Mouse (Mus musculus) liver, embryonic 11.5 days (tissue): ENCODE data around the gene Cstf2t. TPM values are rescaled to one million over a fixed set of nuclear protein-coding genes. Genes with fewer than 3 reads are reported as not detected.

Experiments
- ATAC-seq: fragments of 200-750 bp; cut with Nextera tagmentation; replicated peaks from 2 replicates; pipeline ENCODE4 v1.8.0; 2017; ENCODE audit warnings: moderate number of reproducible peaks, mild to moderate bottlenecking, moderate TSS enrichment, moderate library complexity; ENCODE audit not compliant: low FRiP score
- DNase-seq: peaks from one replicate; pipeline ENCODE4 v3.0.0-alpha.2; 2017; ENCODE audit warnings: low spot score
- H3K27ac ChIP-seq: fragments of 300-500 bp; sonication (generic); 2 replicates; pipeline ENCODE4 v1.5.1; 2014; ENCODE audit warnings: mild to moderate bottlenecking, low read depth, low read length, control low read depth
- H3K27me3 ChIP-seq: fragments of 300-500 bp; sonication (generic); replicated peaks from 2 replicates; pipeline ENCODE4 v1.6.1; 2014; ENCODE audit warnings: low read length, mixed read lengths; ENCODE audit not compliant: control insufficient read depth, insufficient read depth
- H3K36me3 ChIP-seq: fragments of 300-500 bp; sonication (generic); 2 replicates; pipeline ENCODE4 v1.6.1; 2014; ENCODE audit warnings: mild to moderate bottlenecking, low read length, moderate library complexity, mixed read lengths; ENCODE audit not compliant: control insufficient read depth, insufficient read depth
- H3K4me1 ChIP-seq: fragments of 300-500 bp; sonication (generic); replicated peaks from 2 replicates; pipeline ENCODE4 v1.6.1; 2014; ENCODE audit warnings: low read length, mixed read lengths; ENCODE audit not compliant: control insufficient read depth, insufficient read depth
- H3K4me2 ChIP-seq: fragments of 300-500 bp; sonication (generic); 2 replicates; pipeline ENCODE4 v1.6.1; 2014; ENCODE audit warnings: mild to moderate bottlenecking, control low read depth, moderate library complexity
- H3K4me3 ChIP-seq: fragments of 300-500 bp; sonication (generic); 2 replicates; pipeline ENCODE4 v1.5.1; 2014; ENCODE audit warnings: low read depth, low read length, control low read depth
- H3K9ac ChIP-seq: fragments of 300-500 bp; sonication (generic); 2 replicates; pipeline ENCODE4 v1.6.1; 2014; ENCODE audit warnings: low read depth, low read length, control low read depth
- H3K9me3 ChIP-seq: fragments of 300-500 bp; sonication (generic); 2 replicates; pipeline ENCODE4 v1.6.1; 2016; ENCODE audit warnings: low read length, inconsistent platforms, mixed read lengths; ENCODE audit not compliant: control insufficient read depth
- WGBS: fragments of 180-500 bp; shearing (Covaris S2); extraction: QIAGEN DNeasy Blood & Tissue Kit; methylation state at CpG from one replicate; pipeline ENCODE4 v1.1.7; 2014; 5-methylcytosine and 5-hydroxymethylcytosine counted together
- polyA plus RNA-seq: library from polyadenylated mRNA; unstranded; fragments of >200 nt; fragmentation: Nextera tagmentation; extraction: Ambion mirVana; gene quantifications from 2 replicates; pipeline ENCODE4 v1.2.1, GENCODE M21; 2014

The Cstf2t gene
- polyA plus RNA-seq, 1 experiment from 2014 or later = 21.4 TPM

GRCm38 (mm10) chr19:31114690-31115089 lies 32.1 kb downstream of the Cstf2t start:
- Histone ChIP-seq H3K4me3 (no peak overlapping the region), H3K36me3 (no peaks in the 10 kb centered on the region), H3K9me3 (no peaks in the 10 kb centered on the region), H3K27ac (no peak overlapping the region), H3K9ac (no peak overlapping the region), H3K27me3 (no peaks in the 10 kb centered on the region), H3K4me2 (no peak overlapping the region), H3K4me1 (no peaks in the 10 kb centered on the region)
- no peak for ATAC-seq
- no peak for DNase-seq
- WGBS = 65% methylated on average over 4 of the region's 4 CpGs

GRCm38 (mm10) chr19:31124628-31125027 lies 42.0 kb downstream of the Cstf2t start:
- ATAC-seq (no peak), DNase-seq (no peak)
- WGBS = 78% methylated on average over 3 of the region's 3 CpGs
- Histone ChIP-seq H3K4me2 (no peak overlapping the region), H3K27me3 (no peaks in the 10 kb centered on the region), H3K4me3 (no peak overlapping the region), H3K36me3 (no peaks in the 10 kb centered on the region), H3K9ac (no peak overlapping the region), H3K27ac (no peak overlapping the region), H3K9me3 (no peaks in the 10 kb centered on the region), H3K4me1 (no peaks in the 10 kb centered on the region)

- 78% methylated on average over 8 of the region's 8 CpGs for WGBS
Observed at GRCm38 (mm10) chr19:31132614-31133013, 50.0 kb downstream of the Cstf2t start.

GRCm38 (mm10) chr19:31136316-31136715 lies 53.7 kb downstream of the Cstf2t start:
- no peak for ATAC-seq
- H3K9me3 ChIP-seq = no peaks in the 10 kb centered on the region
- WGBS = 56% methylated on average over 2 of the region's 2 CpGs
- H3K4me2 ChIP-seq = no peak overlapping the region
- no peaks in the 10 kb centered on the region for H3K36me3 ChIP-seq
- H3K4me3 ChIP-seq = no peak overlapping the region
- no peak overlapping the region for H3K27ac ChIP-seq
- H3K9ac ChIP-seq = no peak overlapping the region
- no peaks in the 10 kb centered on the region for H3K27me3 ChIP-seq
- no peak for DNase-seq
- H3K4me1 ChIP-seq = no peaks in the 10 kb centered on the region

More at GRCm38 (mm10) chr19:31132614-31133013, 50.0 kb downstream of the Cstf2t start:
- DNase-seq (no peak), ATAC-seq (no peak)
- H3K27me3 ChIP-seq = no peaks in the 10 kb centered on the region
- no peaks in the 10 kb centered on the region for H3K4me1 ChIP-seq
- H3K4me3 ChIP-seq = no peak overlapping the region
- H3K9ac ChIP-seq = no peak overlapping the region
- no peaks in the 10 kb centered on the region for H3K36me3 ChIP-seq
- no peak overlapping the region for H3K4me2 ChIP-seq
- no peaks in the 10 kb centered on the region for H3K9me3 ChIP-seq
- H3K27ac ChIP-seq = no peak overlapping the region
